Mouse (Mus musculus): Measurements from ENCODE around the gene Fanci. TPM values are rescaled to one million over a fixed set of nuclear protein-coding genes. Genes with fewer than 3 reads are reported as not detected.

The Fanci gene
- polyA plus RNA-seq, 1 experiment from 2014 or later: 7.1 TPM

- H3K4me3 ChIP-seq (ENCODE audit: low read length): no peak overlapping the region
- peaks cover 25% of the 10 kb centered on the region for H3K36me3 ChIP-seq (ENCODE audit: control insufficient read depth, insufficient read depth, low read length)
- no peak overlapping the region for H3K9ac ChIP-seq (ENCODE audit: low read depth, low read length)
- no peaks in the 10 kb centered on the region for H3K4me1 ChIP-seq (ENCODE audit: control insufficient read depth, insufficient read depth, low read length)
- ATAC-seq: no peak
- H3K4me2 ChIP-seq (ENCODE audit: low read depth, low read length): no peak overlapping the region
- H3K27me3 ChIP-seq (replicated peaks; ENCODE audit: control insufficient read depth, insufficient read depth, low read length): no peaks in the 10 kb centered on the region
- no peak overlapping the region for H3K27ac ChIP-seq (ENCODE audit: low read length)
- 72% methylated on average over 11 of the region's 11 CpGs for WGBS
- H3K9me3 ChIP-seq (ENCODE audit: control insufficient read depth, low read length): no peaks in the 10 kb centered on the region
These were observed 31.7 kb upstream of the Fanci start for GRCm38 (mm10) chr7:79360056-79360455.

GRCm38 (mm10) chr7:79362208-79362607 lies 29.5 kb upstream of the Fanci start:
- H3K36me3 ChIP-seq (ENCODE audit: control insufficient read depth, insufficient read depth, low read length): peaks cover 17% of the 10 kb centered on the region
- no peaks in the 10 kb centered on the region for H3K4me1 ChIP-seq (ENCODE audit: control insufficient read depth, insufficient read depth, low read length)
- no peaks in the 10 kb centered on the region for H3K27me3 ChIP-seq (replicated peaks; ENCODE audit: control insufficient read depth, insufficient read depth, low read length)
- H3K9me3 ChIP-seq (ENCODE audit: control insufficient read depth, low read length): no peaks in the 10 kb centered on the region
- no peak for ATAC-seq
- no peak overlapping the region for H3K9ac ChIP-seq (ENCODE audit: low read depth, low read length)
- no peak overlapping the region for H3K27ac ChIP-seq (ENCODE audit: low read length)
- H3K4me2 ChIP-seq (ENCODE audit: low read depth, low read length): no peak overlapping the region
- no peak overlapping the region for H3K4me3 ChIP-seq (ENCODE audit: low read length)
- 78% methylated on average over 8 of the region's 8 CpGs for WGBS

- no peak for ATAC-seq
- H3K4me3 ChIP-seq (ENCODE audit: low read length): no peak overlapping the region
- no peak overlapping the region for H3K4me2 ChIP-seq (ENCODE audit: low read depth, low read length)
- H3K27ac ChIP-seq (ENCODE audit: low read length): no peak overlapping the region
- H3K9me3 ChIP-seq (ENCODE audit: control insufficient read depth, low read length): no peaks in the 10 kb centered on the region
- H3K4me1 ChIP-seq (ENCODE audit: control insufficient read depth, insufficient read depth, low read length): no peaks in the 10 kb centered on the region
- no peaks in the 10 kb centered on the region for H3K27me3 ChIP-seq (replicated peaks; ENCODE audit: control insufficient read depth, insufficient read depth, low read length)
- H3K9ac ChIP-seq (ENCODE audit: low read depth, low read length): no peak overlapping the region
- peaks cover 15% of the 10 kb centered on the region for H3K36me3 ChIP-seq (ENCODE audit: control insufficient read depth, insufficient read depth, low read length)
- 87% methylated on average over 7 of the region's 7 CpGs for WGBS
These were observed 28.9 kb upstream of the Fanci start for GRCm38 (mm10) chr7:79362830-79363229.

- WGBS: 55% methylated on average over 8 of the region's 8 CpGs
- Histone ChIP-seq H3K4me1 (ENCODE audit: control insufficient read depth, insufficient read depth, low read length) (no peaks in the 10 kb centered on the region), H3K27me3 (replicated peaks; ENCODE audit: control insufficient read depth, insufficient read depth, low read length) (no peaks in the 10 kb centered on the region), H3K9me3 (ENCODE audit: control insufficient read depth, low read length) (no peaks in the 10 kb centered on the region), H3K36me3 (ENCODE audit: control insufficient read depth, insufficient read depth, low read length) (peaks cover 8% of the 10 kb centered on the region), H3K4me3 (ENCODE audit: low read length) (no peak overlapping the region), H3K4me2 (ENCODE audit: low read depth, low read length) (no peak overlapping the region), H3K9ac (ENCODE audit: low read depth, low read length) (no peak overlapping the region), H3K27ac (ENCODE audit: low read length) (no peak overlapping the region)
- peak; percentile 40 for ATAC-seq
These were observed 28.2 kb upstream of the Fanci start for GRCm38 (mm10) chr7:79363370-79364043.

- no peak overlapping the region for H3K4me2 ChIP-seq (ENCODE audit: low read depth, low read length)
- H3K9ac ChIP-seq (ENCODE audit: low read depth, low read length): no peak overlapping the region
- no peaks in the 10 kb centered on the region for H3K27me3 ChIP-seq (replicated peaks; ENCODE audit: control insufficient read depth, insufficient read depth, low read length)
- no peaks in the 10 kb centered on the region for H3K9me3 ChIP-seq (ENCODE audit: control insufficient read depth, low read length)
- ATAC-seq: no peak
- H3K27ac ChIP-seq (ENCODE audit: low read length): no peak overlapping the region
- WGBS: 87% methylated on average over 5 of the region's 5 CpGs
- H3K4me1 ChIP-seq (ENCODE audit: control insufficient read depth, insufficient read depth, low read length): no peaks in the 10 kb centered on the region
- no peaks in the 10 kb centered on the region for H3K36me3 ChIP-seq (ENCODE audit: control insufficient read depth, insufficient read depth, low read length)
- H3K4me3 ChIP-seq (ENCODE audit: low read length): no peak overlapping the region
These were observed 23.1 kb upstream of the Fanci start for GRCm38 (mm10) chr7:79368664-79369063.

- Histone ChIP-seq H3K36me3 (ENCODE audit: control insufficient read depth, insufficient read depth, low read length) (no peaks in the 10 kb centered on the region), H3K4me3 (ENCODE audit: low read length) (no peak overlapping the region), H3K27ac (ENCODE audit: low read length) (no peak overlapping the region), H3K9ac (ENCODE audit: low read depth, low read length) (no peak overlapping the region), H3K9me3 (ENCODE audit: control insufficient read depth, low read length) (no peaks in the 10 kb centered on the region), H3K4me1 (ENCODE audit: control insufficient read depth, insufficient read depth, low read length) (no peaks in the 10 kb centered on the region), H3K4me2 (ENCODE audit: low read depth, low read length) (no peak overlapping the region), H3K27me3 (replicated peaks; ENCODE audit: control insufficient read depth, insufficient read depth, low read length) (no peaks in the 10 kb centered on the region)
- no peak for ATAC-seq
- WGBS: 31% methylated on average over 4 of the region's 4 CpGs
These were observed 22.3 kb upstream of the Fanci start for GRCm38 (mm10) chr7:79369416-79369815.

- H3K9me3 ChIP-seq (ENCODE audit: control insufficient read depth, low read length): no peaks in the 10 kb centered on the region
- ATAC-seq: peak; percentile 86
- H3K36me3 ChIP-seq (ENCODE audit: control insufficient read depth, insufficient read depth, low read length): no peaks in the 10 kb centered on the region
- WGBS: 39% methylated on average over 10 of the region's 10 CpGs
- H3K27me3 ChIP-seq (replicated peaks; ENCODE audit: control insufficient read depth, insufficient read depth, low read length): no peaks in the 10 kb centered on the region
- no peak overlapping the region for H3K9ac ChIP-seq (ENCODE audit: low read depth, low read length)
- H3K4me1 ChIP-seq (ENCODE audit: control insufficient read depth, insufficient read depth, low read length): no peaks in the 10 kb centered on the region
- H3K4me3 ChIP-seq (ENCODE audit: low read length): no peak overlapping the region
- no peak overlapping the region for H3K4me2 ChIP-seq (ENCODE audit: low read depth, low read length)
- H3K27ac ChIP-seq (ENCODE audit: low read length): no peak overlapping the region
These were observed 20.3 kb upstream of the Fanci start for GRCm38 (mm10) chr7:79371321-79371879.

- H3K27me3 ChIP-seq (replicated peaks; ENCODE audit: control insufficient read depth, insufficient read depth, low read length): no peaks in the 10 kb centered on the region
- no peak overlapping the region for H3K9ac ChIP-seq (ENCODE audit: low read depth, low read length)
- H3K4me2 ChIP-seq (ENCODE audit: low read depth, low read length): no peak overlapping the region
- H3K4me3 ChIP-seq (ENCODE audit: low read length): no peak overlapping the region
- no peaks in the 10 kb centered on the region for H3K36me3 ChIP-seq (ENCODE audit: control insufficient read depth, insufficient read depth, low read length)
- no peak for ATAC-seq
- H3K9me3 ChIP-seq (ENCODE audit: control insufficient read depth, low read length): no peaks in the 10 kb centered on the region
- H3K4me1 ChIP-seq (ENCODE audit: control insufficient read depth, insufficient read depth, low read length): no peaks in the 10 kb centered on the region
- H3K27ac ChIP-seq (ENCODE audit: low read length): no peak overlapping the region
These were observed 17.7 kb upstream of the Fanci start for GRCm38 (mm10) chr7:79374017-79374416.

GRCm38 (mm10) chr7:79375594-79375993 lies 16.1 kb upstream of the Fanci start:
- H3K4me1 ChIP-seq (ENCODE audit: control insufficient read depth, insufficient read depth, low read length): no peaks in the 10 kb centered on the region
- H3K9ac ChIP-seq (ENCODE audit: low read depth, low read length): no peak overlapping the region
- no peak overlapping the region for H3K27ac ChIP-seq (ENCODE audit: low read length)
- H3K4me3 ChIP-seq (ENCODE audit: low read length): no peak overlapping the region
- H3K4me2 ChIP-seq (ENCODE audit: low read depth, low read length): no peak overlapping the region
- no peaks in the 10 kb centered on the region for H3K36me3 ChIP-seq (ENCODE audit: control insufficient read depth, insufficient read depth, low read length)
- 74% methylated on average over 5 of the region's 5 CpGs for WGBS
- no peak for ATAC-seq
- no peaks in the 10 kb centered on the region for H3K27me3 ChIP-seq (replicated peaks; ENCODE audit: control insufficient read depth, insufficient read depth, low read length)
- no peaks in the 10 kb centered on the region for H3K9me3 ChIP-seq (ENCODE audit: control insufficient read depth, low read length)
